Mouse (Mus musculus) layer of hippocampus, adult 18-20 months (tissue): Measurements from ENCODE around the gene Insig1. TPM values are rescaled to one million over a fixed set of nuclear protein-coding genes. Genes with fewer than 3 reads are reported as not detected.
A peak's percentile ranks its signal among the peaks of the same experiment; 100 is the strongest.

Source experiments
- DNase-seq, 2 experiments: peaks; one replicate each; pipeline ENCODE4 v3.0.0; 2022; ENCODE audit warnings: low spot score in 2 of 2
- total RNA-seq, 2 experiments: library from RNA; stranded (reverse); gene quantifications; 2 replicates each; pipeline ENCODE4 v1.2.3; 2021

Insig1 gene
- total RNA-seq, 2 experiments from 2014 or later: 62.3 to 62.5 TPM

DNA sequence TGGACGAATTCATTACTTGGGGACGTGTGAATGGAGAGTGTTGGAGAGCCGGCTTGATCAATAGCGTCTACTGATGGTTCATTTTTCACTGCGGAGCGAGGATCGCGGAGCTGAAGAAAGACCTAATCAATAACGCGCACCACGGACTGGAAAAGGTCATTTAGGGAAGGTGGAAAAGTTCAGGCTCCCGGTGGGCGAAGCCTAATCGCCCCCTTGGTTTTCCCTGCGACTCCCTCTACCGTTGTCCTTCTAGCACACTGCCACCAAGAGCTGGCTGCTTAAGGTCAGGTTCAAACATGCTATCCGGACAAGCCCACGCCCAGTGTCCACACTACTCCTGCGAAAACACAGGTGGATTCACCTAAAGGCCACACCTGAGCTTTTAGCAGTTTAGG lies 47.4 kb downstream of the Insig1 start:
- no peak for DNase-seq

- no peak for DNase-seq
Observed at GRCm38 (mm10) chr5:28119576-28119975, 48.4 kb downstream of the Insig1 start.

DNA sequence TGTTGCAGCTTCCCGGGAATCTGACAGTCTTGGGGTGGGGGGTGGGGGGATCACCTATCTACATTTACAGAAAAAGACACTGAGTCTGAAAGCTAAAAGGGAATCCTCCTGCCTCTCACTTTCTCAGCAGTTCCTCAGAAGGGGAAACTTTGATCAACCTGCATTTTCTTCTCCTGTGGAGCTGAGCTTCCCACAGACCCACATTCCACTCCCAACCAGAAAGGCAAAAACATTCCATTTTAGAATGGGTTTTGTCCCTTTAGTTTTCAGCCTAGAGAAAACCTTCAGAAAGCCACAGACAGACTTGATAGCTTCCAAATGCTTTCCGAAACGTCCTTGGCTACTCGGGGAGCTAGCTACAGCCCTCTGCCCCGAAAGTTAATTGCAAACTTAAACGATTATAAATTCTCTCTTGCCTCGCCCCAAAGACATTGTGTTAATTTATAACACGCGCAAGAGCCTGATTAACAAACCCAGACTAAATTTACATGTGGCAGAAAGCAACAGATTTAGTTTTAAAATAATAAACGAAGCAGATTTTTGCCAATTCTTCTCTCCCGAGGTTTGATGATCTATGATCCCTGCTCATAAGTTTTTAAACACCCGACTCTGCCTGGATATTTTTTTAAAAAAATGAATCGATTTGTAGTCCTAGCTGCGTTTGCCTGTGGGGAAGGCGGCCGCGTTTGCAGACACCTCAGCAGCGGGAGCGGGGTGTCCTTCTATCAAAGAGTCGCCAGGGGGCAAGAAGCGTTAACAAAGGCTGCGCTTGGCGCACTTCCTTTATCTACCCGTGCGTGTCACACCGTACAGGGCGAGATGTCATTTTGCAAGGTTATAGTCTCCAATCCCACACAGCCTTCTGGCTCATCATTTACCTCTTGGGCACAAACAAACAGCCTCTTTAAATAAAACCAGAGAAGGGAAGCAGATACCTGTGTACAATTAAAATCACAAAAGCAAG lies 51.6 kb downstream of the Insig1 start:
- peak in 1 of 2 experiments; percentile 47 for DNase-seq

- no peak for DNase-seq
Observed at GRCm38 (mm10) chr5:28123455-28123825, 52.3 kb downstream of the Insig1 start.

DNA sequence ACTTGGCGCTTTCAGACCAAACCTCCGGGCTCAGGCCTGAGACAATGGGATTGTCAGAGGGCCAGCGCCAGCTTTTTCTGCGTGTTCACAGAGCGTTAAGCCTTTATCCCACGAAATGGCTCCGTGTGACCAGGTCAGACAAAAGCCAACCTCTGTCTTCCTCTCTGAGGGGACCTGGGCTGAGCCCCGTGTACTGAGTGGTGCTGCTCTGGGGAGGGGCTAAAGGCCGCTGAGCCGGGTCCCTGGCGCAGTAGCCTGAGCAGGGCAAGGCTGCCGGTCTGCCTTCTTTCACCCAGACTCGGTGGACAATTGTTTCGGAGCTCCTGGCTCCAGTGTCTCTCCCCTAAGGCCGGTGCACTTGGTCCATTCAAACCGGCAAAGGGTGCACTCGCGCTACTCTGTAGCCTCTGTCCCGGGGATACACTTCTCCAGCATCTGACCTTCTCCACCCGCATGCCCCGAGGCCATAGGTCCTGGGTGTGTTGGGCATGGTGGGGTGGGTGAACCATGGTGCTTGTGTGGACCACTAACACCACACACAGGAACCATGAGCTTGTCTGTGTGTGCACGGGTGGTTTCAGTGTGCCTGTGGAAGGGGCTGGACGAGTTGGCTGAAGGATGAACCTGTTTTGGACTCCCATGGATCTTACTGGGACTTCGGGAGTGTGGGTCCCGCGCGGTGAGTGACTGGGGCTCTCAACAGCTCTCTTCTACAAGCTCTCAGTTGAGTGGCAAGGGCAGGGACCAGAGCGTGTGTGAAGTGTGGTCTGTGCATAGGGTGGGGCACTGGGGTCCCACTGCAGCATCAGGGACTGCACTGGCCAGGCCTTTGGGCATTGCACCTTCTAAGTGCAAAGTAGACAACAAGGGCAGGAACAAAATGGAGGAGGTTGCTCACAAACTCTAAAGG lies 53.4 kb downstream of the Insig1 start:
- DNase-seq: no peak

Other genes starting within 250 kb of the Insig1 start
- gene Htr5a, start 229.2 kb upstream of the Insig1 start, total RNA-seq: 1 to 10 TPM; 7.4 to 9.1 TPM
- gene En2, start 94.3 kb downstream of the Insig1 start, total RNA-seq: under 1 TPM; 0.33 to 0.54 TPM
- gene Cnpy1, start 174.4 kb downstream of the Insig1 start, total RNA-seq: under 1 TPM; 0.18 to 0.22 TPM
- 10 to 100 TPM; 63.6 to 64.3 TPM for gene Rbm33, start 245.8 kb downstream of the Insig1 start, total RNA-seq